In the genomic region with DNA sequence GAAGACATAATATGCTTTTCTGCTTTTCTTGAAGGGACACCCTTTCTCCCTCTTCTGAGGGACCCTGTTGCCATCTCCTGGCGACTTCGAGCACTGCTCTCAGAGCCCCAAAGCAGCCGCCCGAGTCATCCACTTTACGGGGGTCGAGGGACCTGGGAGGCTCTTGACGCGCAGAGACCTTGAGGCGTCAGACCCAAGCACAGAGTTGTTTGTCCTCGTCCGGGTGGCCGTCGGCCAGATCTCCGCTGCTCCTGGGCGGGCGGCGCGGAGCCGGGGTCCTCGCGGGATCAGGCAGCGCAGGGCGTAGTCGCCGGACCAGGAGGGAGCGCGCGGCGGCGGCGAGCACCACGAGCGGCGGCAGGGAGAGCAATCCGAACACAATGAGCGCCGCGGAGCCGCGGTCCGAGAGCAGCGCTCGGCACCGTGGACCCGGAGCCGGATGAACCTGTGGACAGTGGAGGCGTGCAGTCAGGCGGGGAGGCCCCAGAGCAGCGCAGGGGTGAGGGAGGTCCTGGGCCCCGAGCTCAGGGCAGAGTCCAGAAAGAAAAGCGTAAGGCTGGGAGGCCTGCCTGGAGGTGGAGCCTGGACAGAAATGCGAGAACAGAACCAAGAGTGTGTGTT, we compare ENCODE assay signal across 8 mouse cellular contexts. TPM values are rescaled to one million over a fixed set of nuclear protein-coding genes. Genes with fewer than 3 reads are reported as not detected.
A peak's percentile ranks its signal among the peaks of the same experiment; 100 is the strongest.
DNase-seq lines count a peak whose midpoint lies in the region; ATAC-seq lines count a peak whose summit lies in the region.

No protein-coding gene starts in this region.

- H3K27me3 ChIP-seq in embryonic facial prominence, embryonic 14.5 days (replicated peaks; ENCODE audit: control insufficient read depth, insufficient read depth, low read length) = no peaks in the 10 kb centered on the region
- H3K27me3 ChIP-seq in liver, embryonic 12.5 days (replicated peaks) = peaks cover 42% of the 10 kb centered on the region
- no peaks in the 10 kb centered on the region; the same call in 1 of the 2 replicates for H3K27me3 ChIP-seq in splenic B cell, adult 2 months (ENCODE audit: control insufficient read depth, insufficient read depth, low read length, poor library complexity, severe bottlenecking)

- no peaks in the 10 kb centered on the region for H3K36me3 ChIP-seq in embryonic facial prominence, embryonic 14.5 days (ENCODE audit: control insufficient read depth, insufficient read depth, low read length)
- no peaks in the 10 kb centered on the region for H3K36me3 ChIP-seq in liver, embryonic 12.5 days
- no peaks in the 10 kb centered on the region for H3K36me3 ChIP-seq in splenic B cell, adult 2 months (ENCODE audit: control insufficient read depth, insufficient read depth, low read length, poor library complexity, severe bottlenecking)

- peak; percentile 70 to 72 for DNase-seq in B cell, adult 2 months
- DNase-seq in adrenal gland, postnatal 4 days (ENCODE audit: low spot score in 2 of 2) = peak; percentile 46 to 51
- peak; percentile 92 for DNase-seq in embryonic facial prominence, embryonic 14.5 days (ENCODE audit: low spot score)
- DNase-seq in heart, adult 8-10 months (ENCODE audit: low spot score) = peak; percentile 87
- peak; percentile 85 to 87 for DNase-seq in kidney, adult 8-10 months
- peak; percentile 75 for DNase-seq in naive thymus-derived CD4-positive, alpha-beta T cell, adult 2 months (ENCODE audit: low read depth)
- DNase-seq in splenic B cell, adult 2 months (ENCODE audit: low read depth, low spot score) = peak; percentile 77

- peak overlapping the region; percentile 82 for H3K27ac ChIP-seq in embryonic facial prominence, embryonic 14.5 days (replicated peaks; ENCODE audit: low read depth, low read length)
- H3K27ac ChIP-seq in liver, embryonic 12.5 days = peak overlapping the region; percentile 53

- H3K4me3 ChIP-seq in embryonic facial prominence, embryonic 14.5 days (ENCODE audit: low read depth, low read length) = peak overlapping the region; percentile 68
- peak overlapping the region; percentile 64 for H3K4me3 ChIP-seq in liver, embryonic 12.5 days

- peak; percentile 81 for ATAC-seq in embryonic facial prominence, embryonic 14.5 days (ENCODE audit: low read depth)
- peak; percentile 69 for ATAC-seq in liver, embryonic 12.5 days

- peak overlapping the region; percentile 81 for H3K4me2 ChIP-seq in embryonic facial prominence, embryonic 14.5 days (ENCODE audit: low read depth, low read length)
- H3K4me2 ChIP-seq in liver, embryonic 12.5 days = peak overlapping the region; percentile 90

- H3K4me1 ChIP-seq in embryonic facial prominence, embryonic 14.5 days (ENCODE audit: control insufficient read depth, insufficient read depth, low read length) = peaks cover 6% of the 10 kb centered on the region; the same call in 1 of the 2 replicates
- peaks cover 33% of the 10 kb centered on the region for H3K4me1 ChIP-seq in liver, embryonic 12.5 days

- WGBS in embryonic facial prominence, embryonic 14.5 days = 0% methylated on average over 51 of the region's 52 CpGs
- WGBS in liver, embryonic 12.5 days (ENCODE audit: insufficient replicate concordance) = under 1% methylated on average over 52 of the region's 52 CpGs

- H3K9me3 ChIP-seq in embryonic facial prominence, embryonic 14.5 days (ENCODE audit: control insufficient read depth, low read length) = no peaks in the 10 kb centered on the region
- H3K9me3 ChIP-seq in liver, embryonic 12.5 days (replicated peaks) = no peaks in the 10 kb centered on the region

- peak overlapping the region; percentile 90 for H3K9ac ChIP-seq in embryonic facial prominence, embryonic 14.5 days (ENCODE audit: low read depth, low read length)
- peak overlapping the region; percentile 75 for H3K9ac ChIP-seq in liver, embryonic 12.5 days

RNA-seq across cellular contexts. Expression of a gene that starts 1.5 kb away (rescaled TPM):
- under 1 TPM; 0.79 to 0.84 TPM for total RNA-seq in adrenal gland, postnatal 4 days (2021)
- 0.92 and 1.2 TPM in 2 replicates for polyA plus RNA-seq in embryonic facial prominence, embryonic 14.5 days (2014; fragmentation: Nextera tagmentation; extraction: Ambion mirVana)
- 1 to 10 TPM in 1 of 4 experiments, under 1 TPM in 3; 0.66 to 1.1 (median 0.81) TPM for total RNA-seq in heart, adult 8-10 months (2022)
- 0.32 TPM in 2 replicates for polyA plus RNA-seq in liver, embryonic 12.5 days (2016; fragmentation: Nextera tagmentation; extraction: Ambion mirVana)

RNA-seq across cellular contexts. Expression of a gene that starts 6.0 kb away (rescaled TPM):
- not detected for total RNA-seq in adrenal gland, postnatal 4 days (2021)
- polyA plus RNA-seq in embryonic facial prominence, embryonic 14.5 days (2014; fragmentation: Nextera tagmentation; extraction: Ambion mirVana) = not detected in 2 replicates
- total RNA-seq in heart, adult 8-10 months (2022) = not detected
- polyA plus RNA-seq in liver, embryonic 12.5 days (2016; fragmentation: Nextera tagmentation; extraction: Ambion mirVana) = not detected in 2 replicates

RNA-seq across cellular contexts. Expression of a gene that starts 9.7 kb away (rescaled TPM):
- total RNA-seq in adrenal gland, postnatal 4 days (2021) = 1 to 10 TPM; 5.7 to 7.4 TPM
- 12.7 and 14.9 TPM in 2 replicates for polyA plus RNA-seq in embryonic facial prominence, embryonic 14.5 days (2014; fragmentation: Nextera tagmentation; extraction: Ambion mirVana)
- 1 to 10 TPM; 5.6 to 9.8 (median 8.1) TPM for total RNA-seq in heart, adult 8-10 months (2022)
- polyA plus RNA-seq in liver, embryonic 12.5 days (2016; fragmentation: Nextera tagmentation; extraction: Ambion mirVana) = 0.49 and 0.73 TPM in 2 replicates

RNA-seq across cellular contexts. Expression of a gene that starts 18.5 kb away (rescaled TPM):
- total RNA-seq in adrenal gland, postnatal 4 days (2021) = 100 to 1,000 TPM; 110 to 122 TPM
- 199 and 219 TPM in 2 replicates for polyA plus RNA-seq in embryonic facial prominence, embryonic 14.5 days (2014; fragmentation: Nextera tagmentation; extraction: Ambion mirVana)
- 10 to 100 TPM; 78.5 to 86.8 (median 80.6) TPM for total RNA-seq in heart, adult 8-10 months (2022)
- polyA plus RNA-seq in liver, embryonic 12.5 days (2016; fragmentation: Nextera tagmentation; extraction: Ambion mirVana) = 223 and 228 TPM in 2 replicates

RNA-seq across cellular contexts. Expression of a gene that starts 23.3 kb away (rescaled TPM):
- 100 to 1,000 TPM in 1 of 2 experiments, 10 to 100 TPM in 1; 99.1 to 102 TPM for total RNA-seq in adrenal gland, postnatal 4 days (2021)
- 77.0 and 77.9 TPM in 2 replicates for polyA plus RNA-seq in embryonic facial prominence, embryonic 14.5 days (2014; fragmentation: Nextera tagmentation; extraction: Ambion mirVana)
- total RNA-seq in heart, adult 8-10 months (2022) = 10 to 100 TPM; 34.9 to 45.7 (median 40.8) TPM
- polyA plus RNA-seq in liver, embryonic 12.5 days (2016; fragmentation: Nextera tagmentation; extraction: Ambion mirVana) = 101 and 110 TPM in 2 replicates

Comparison
In these comparisons a context has a peak if more than half of its experiments do, and no peak if none do; other contexts are left out.
1. Peak in every context shown above with its lines: DNase-seq, ATAC-seq, H3K4me3 ChIP-seq and H3K27ac ChIP-seq.